Mouse (Mus musculus): Measurements from ENCODE around the gene Olfr384.
"Not testable (repeated sequence)": the region's sequence is repeated elsewhere in the genome, so short reads cannot be mapped to it uniquely, and the experiment has no call there.

Gene Olfr384

GRCm38 (mm10) chr11:73598294-73598693 lies at the start of gene Olfr384:
TSS of gene Olfr384 (plus strand) at chr11:73598594.
- DNase-seq (ENCODE audit: low spot score) = no peak

DNA sequence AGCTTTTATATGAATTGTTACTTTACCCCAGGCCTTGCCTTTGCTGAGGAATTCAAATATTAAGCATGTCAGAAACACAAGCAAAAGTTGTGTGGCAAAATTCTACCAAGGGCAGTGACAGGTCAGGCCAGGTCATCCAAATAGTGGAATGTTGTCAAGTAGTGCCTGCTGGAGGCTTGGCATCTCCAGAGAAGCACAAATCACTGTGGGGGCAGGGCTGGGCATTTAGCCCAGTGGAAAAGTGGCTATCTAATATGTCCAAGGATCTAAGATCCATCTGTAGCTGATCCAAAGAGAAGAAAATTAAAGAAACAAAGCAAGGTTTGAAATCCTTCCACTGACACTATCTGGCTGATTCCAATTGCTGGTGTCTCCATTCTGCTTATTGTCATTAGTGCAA lies 18.5 kb upstream of the Olfr384 start:
- DNase-seq (ENCODE audit: low spot score) = no peak

GRCm38 (mm10) chr11:73583188-73583587 lies 15.2 kb upstream of the Olfr384 start:
- not testable (repeated sequence) for DNase-seq (ENCODE audit: low spot score)

- no peak for DNase-seq (ENCODE audit: low spot score)
Measured at GRCm38 (mm10) chr11:73592908-73593307, 5.5 kb upstream of the Olfr384 start, which contains the start of gene Olfr385. TSS of gene Olfr385 (minus strand) at chr11:73593008.
